18 mouse cellular contexts compared by ENCODE assay signal in the genomic region with DNA sequence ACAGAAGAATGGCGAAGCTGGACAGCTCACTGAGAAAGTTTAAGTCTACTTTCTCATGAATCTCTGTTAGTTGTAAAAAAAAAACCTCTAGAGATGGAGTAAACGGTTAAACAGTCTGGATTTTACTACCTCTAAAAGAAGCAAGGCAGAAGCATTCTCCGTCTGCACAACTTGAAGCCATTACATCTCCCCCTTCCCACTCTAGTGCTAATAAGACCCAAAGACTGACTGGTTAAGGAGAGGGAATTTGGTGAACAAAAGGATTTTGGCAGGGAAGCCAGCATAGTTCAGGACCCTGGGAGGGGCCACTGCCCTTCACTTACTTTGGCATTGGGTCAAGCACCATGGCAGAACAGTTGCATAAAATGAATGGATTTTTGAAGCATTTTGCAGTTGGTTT. TPM values are rescaled to one million over a fixed set of nuclear protein-coding genes. Genes with fewer than 3 reads are reported as not detected.
DNase-seq lines count a peak whose midpoint lies in the region; ATAC-seq lines count a peak whose summit lies in the region.
"Had no signal": no experiment of that assay in that cellular context is flagged by ENCODE, and none has a peak within 500 bp of the region (broad histone marks: within the 10 kb centered on the region; RNA-seq: fewer than 3 reads in every experiment).

No protein-coding gene starts in this region.

- H3K27ac ChIP-seq in heart, embryonic 11.5 days (ENCODE audit: low read depth, low read length), result no peak overlapping the region
- H3K27ac ChIP-seq in limb, embryonic 10.5 days, result no peak overlapping the region
- H3K27ac ChIP-seq: embryonic facial prominence, embryonic 13.5 days; forebrain, embryonic 15.5 days; hindbrain, embryonic 10.5 days; hindbrain, embryonic 14.5 days had no signal

- 78% methylated on average over 3 of the region's 3 CpGs for WGBS in heart, embryonic 11.5 days (ENCODE audit: insufficient replicate concordance)
- WGBS in limb, embryonic 10.5 days, result 46% methylated on average over 3 of the region's 3 CpGs

- ATAC-seq in heart, embryonic 11.5 days (replicated peaks; ENCODE audit: insufficient number of reproducible peaks, low FRiP score, low TSS enrichment), result no peak
- ATAC-seq: forebrain, embryonic 15.5 days; intestine, embryonic 16.5 days had no signal

- no peaks in the 10 kb centered on the region for H3K27me3 ChIP-seq in heart, embryonic 11.5 days (ENCODE audit: control insufficient read depth, insufficient read depth, low read length)
- H3K27me3 ChIP-seq in limb, embryonic 10.5 days (ENCODE audit: low read depth, poor library complexity, severe bottlenecking), result no peaks in the 10 kb centered on the region
- H3K27me3 ChIP-seq: forebrain, embryonic 15.5 days; heart, embryonic 12.5 days had no signal

- H3K4me1 ChIP-seq in heart, embryonic 11.5 days (ENCODE audit: control insufficient read depth, insufficient read depth, low read length), result peaks cover 3% of the 10 kb centered on the region
- H3K4me1 ChIP-seq in limb, embryonic 10.5 days, result peaks cover 33% of the 10 kb centered on the region

- no peak overlapping the region for H3K4me2 ChIP-seq in heart, embryonic 11.5 days
- H3K4me2 ChIP-seq: embryonic facial prominence, embryonic 13.5 days; forebrain, embryonic 15.5 days; heart, embryonic 12.5 days; hindbrain, embryonic 14.5 days had no signal

- no peaks in the 10 kb centered on the region for H3K9me3 ChIP-seq in heart, embryonic 11.5 days (replicated peaks; ENCODE audit: control insufficient read depth, low read length)
- no peaks in the 10 kb centered on the region for H3K9me3 ChIP-seq in limb, embryonic 10.5 days (replicated peaks)
- H3K9me3 ChIP-seq: embryonic facial prominence, embryonic 13.5 days; forebrain, embryonic 15.5 days; heart, embryonic 12.5 days; hindbrain, embryonic 10.5 days had no signal

- DNase-seq in heart, adult 11 months, result peak; percentile 72
- DNase-seq in adipocyte (ENCODE audit: low spot score), result peak; percentile 12
- peak; percentile 29 for DNase-seq in limb, embryonic 10.5 days (ENCODE audit: low spot score)
- no peak for DNase-seq in ovary, adult 18-20 months (ENCODE audit: low spot score)
- DNase-seq in adrenal gland, adult 2 months, result no peak
- DNase-seq: adrenal gland, postnatal 14 days; cerebellum, adult 18-20 months; cerebellum, adult 9-11 months; cerebellum, postnatal 36 days; gastrocnemius, postnatal 25 days had no signal

- H3K36me3 ChIP-seq in heart, embryonic 11.5 days (ENCODE audit: control insufficient read depth, insufficient read depth, low read length), result no peaks in the 10 kb centered on the region
- no peaks in the 10 kb centered on the region for H3K36me3 ChIP-seq in limb, embryonic 10.5 days
- H3K36me3 ChIP-seq: embryonic facial prominence, embryonic 13.5 days; forebrain, embryonic 15.5 days; heart, embryonic 12.5 days; hindbrain, embryonic 10.5 days had no signal

- H3K9ac ChIP-seq in heart, embryonic 11.5 days (ENCODE audit: low read depth, low read length), result no peak overlapping the region
- H3K9ac ChIP-seq: embryonic facial prominence, embryonic 13.5 days; forebrain, embryonic 15.5 days; heart, embryonic 12.5 days; hindbrain, embryonic 14.5 days had no signal

- no peak overlapping the region for H3K4me3 ChIP-seq in heart, embryonic 11.5 days (ENCODE audit: low read depth, low read length)
- H3K4me3 ChIP-seq in limb, embryonic 10.5 days, result no peak overlapping the region
- H3K4me3 ChIP-seq: embryonic facial prominence, embryonic 13.5 days; forebrain, embryonic 15.5 days; heart, embryonic 12.5 days; hindbrain, embryonic 10.5 days had no signal

RNA-seq across cellular contexts. Expression of a gene that starts 35.8 kb away (rescaled TPM):
- 7.3 and 9.7 TPM in 2 replicates for polyA plus RNA-seq in heart, embryonic 11.5 days (2014; fragmentation: Nextera tagmentation; extraction: Ambion mirVana)
- 10.6 and 14.0 TPM in 2 replicates for polyA plus RNA-seq in limb, embryonic 10.5 days (2016; fragmentation: Nextera tagmentation; extraction: Ambion mirVana)
- total RNA-seq in adrenal gland, adult 2 months (2021), result 1 to 10 TPM; 4.4 to 6.4 TPM
- 1.3 and 1.4 TPM in 2 replicates for polyA plus RNA-seq in adrenal gland, adult 2 months (2012; rRNA removed)
- total RNA-seq: granulocyte monocyte progenitor cell, adult 5-6 weeks had no signal

Comparison
In these comparisons a context has a peak if more than half of its experiments do, and no peak if none do; other contexts are left out.
1. DNase-seq: peak in heart, adult 11 months (single experiment), adipocyte (single experiment) and limb, embryonic 10.5 days (single experiment); none in ovary, adult 18-20 months (single experiment) and adrenal gland, adult 2 months (single experiment).